Mouse (Mus musculus) midbrain, embryonic 12.5 days (tissue): ENCODE data around the gene Vmn1r191. TPM values are rescaled to one million over a fixed set of nuclear protein-coding genes. Genes with fewer than 3 reads are reported as not detected.
"Not testable (repeated sequence)": the region's sequence is repeated elsewhere in the genome, so short reads cannot be mapped to it uniquely, and the experiment has no call there.

ENCODE experiments used
- ATAC-seq: fragments of 200-750 bp; cut with Nextera tagmentation; 2 replicates; pipeline ENCODE4 v1.8.0; 2017; ENCODE audit warnings: low read depth, moderate TSS enrichment, moderate library complexity; ENCODE audit not compliant: low FRiP score
- H3K27ac ChIP-seq: fragments of 300-500 bp; sonication (generic); replicated peaks from 2 replicates; pipeline ENCODE4 v1.5.1; 2016; ENCODE audit warnings: mild to moderate bottlenecking
- H3K27me3 ChIP-seq: fragments of 300-500 bp; sonication (generic); 2 replicates; pipeline ENCODE4 v1.6.1; 2016; ENCODE audit warnings: mild to moderate bottlenecking
- H3K36me3 ChIP-seq: fragments of 300-500 bp; sonication (generic); 2 replicates; pipeline ENCODE4 v1.6.1; 2016
- H3K4me1 ChIP-seq: fragments of 300-500 bp; sonication (generic); 2 replicates; pipeline ENCODE4 v1.6.1; 2016
- H3K4me2 ChIP-seq: fragments of 300-500 bp; sonication (generic); replicated peaks from 2 replicates; pipeline ENCODE4 v1.6.1; 2016; ENCODE audit warnings: mild to moderate bottlenecking, moderate library complexity
- H3K4me3 ChIP-seq: fragments of 300-500 bp; sonication (generic); 2 replicates; pipeline ENCODE4 v1.5.1; 2016; ENCODE audit warnings: mild to moderate bottlenecking
- H3K9ac ChIP-seq: fragments of 300-500 bp; sonication (generic); replicated peaks from 2 replicates; pipeline ENCODE4 v1.6.1; 2016; ENCODE audit warnings: mild to moderate bottlenecking, moderate library complexity
- H3K9me3 ChIP-seq: fragments of 300-500 bp; sonication (generic); 2 replicates; pipeline ENCODE4 v1.6.1; 2016; ENCODE audit warnings: mild to moderate bottlenecking
- WGBS: fragments of 180-500 bp; shearing (Covaris S2); methylation state at CpG from one replicate; pipeline ENCODE4 v1.1.7; 2016; 5-methylcytosine and 5-hydroxymethylcytosine counted together
- microRNA-seq: library from miRNA; unstranded; fragments of <30 nt; microRNA quantifications from one replicate; pipeline ENCODE4, GENCODE M21; 2017
- polyA plus RNA-seq: library from polyadenylated mRNA; unstranded; fragments of >200 nt; fragmentation: Nextera tagmentation; extraction: Ambion mirVana; gene quantifications from 2 replicates; pipeline ENCODE4 v1.2.1, GENCODE M21; 2016

The Vmn1r191 gene
- polyA plus RNA-seq: not detected in 2 replicates

DNA sequence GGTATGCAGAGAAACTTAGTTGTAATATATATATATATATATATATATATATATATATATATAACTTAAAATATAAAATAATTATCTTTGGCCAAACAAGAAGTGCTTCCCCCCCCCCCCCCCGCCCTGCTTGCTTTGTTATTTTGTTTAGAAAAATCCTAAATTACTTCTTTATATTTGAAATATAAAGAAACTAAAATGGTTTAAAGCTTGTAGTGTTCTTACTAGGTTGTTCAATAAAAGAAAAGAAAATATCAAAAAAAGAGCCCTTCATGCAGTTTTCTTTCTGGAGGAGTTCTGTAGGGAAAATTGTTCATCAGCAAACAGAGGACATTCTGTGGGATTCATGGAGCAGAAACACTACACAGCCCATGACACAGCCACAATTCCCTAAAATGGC is at the start of gene Vmn1r191:
Vmn1r191 (minus strand) TSS at position 101 of the 400 bp plus-strand sequence.
- 86% methylated on average over 1 of the region's 1 CpGs for WGBS
- Histone ChIP-seq H3K36me3 (no peaks in the 10 kb centered on the region), H3K27ac (no peak within 1 kb of the TSS), H3K27me3 (no peaks in the 10 kb centered on the region), H3K9ac (no peak within 1 kb of the TSS), H3K9me3 (no peaks in the 10 kb centered on the region), H3K4me2 (no peak within 1 kb of the TSS), H3K4me3 (no peak within 1 kb of the TSS), H3K4me1 (no peaks in the 10 kb centered on the region)
- ATAC-seq: no peak

DNA sequence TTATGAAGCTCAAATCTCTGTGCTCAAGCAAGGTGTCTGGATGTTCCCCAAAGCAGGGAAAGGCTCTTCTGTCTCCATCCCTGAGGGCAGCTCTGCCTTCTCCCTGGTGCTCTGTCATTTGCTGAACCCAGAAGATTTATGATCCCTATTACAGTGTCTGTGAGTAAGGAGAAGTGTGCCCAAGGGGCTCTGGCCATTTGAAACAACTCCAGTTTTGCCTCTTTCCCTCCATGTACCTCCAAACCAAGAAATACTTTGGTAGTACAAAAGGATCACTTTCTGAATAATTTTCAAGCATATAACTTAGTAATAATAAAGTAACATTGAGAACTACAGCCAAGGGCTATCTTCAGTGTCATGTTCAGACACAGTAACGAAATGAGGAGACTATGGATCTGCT is 39.3 kb upstream of the Vmn1r191 start, which contains the start of gene Vmn1r193:
Vmn1r193 (minus strand) TSS at position 101 of the 400 bp plus-strand sequence.
- H3K36me3 ChIP-seq, H3K4me3 ChIP-seq, H3K4me1 ChIP-seq, H3K27ac ChIP-seq, H3K9ac ChIP-seq, H3K4me2 ChIP-seq, H3K9me3 ChIP-seq, ATAC-seq, H3K27me3 ChIP-seq: not testable (repeated sequence)
- WGBS: 80% methylated on average over 1 of the region's 1 CpGs

DNA sequence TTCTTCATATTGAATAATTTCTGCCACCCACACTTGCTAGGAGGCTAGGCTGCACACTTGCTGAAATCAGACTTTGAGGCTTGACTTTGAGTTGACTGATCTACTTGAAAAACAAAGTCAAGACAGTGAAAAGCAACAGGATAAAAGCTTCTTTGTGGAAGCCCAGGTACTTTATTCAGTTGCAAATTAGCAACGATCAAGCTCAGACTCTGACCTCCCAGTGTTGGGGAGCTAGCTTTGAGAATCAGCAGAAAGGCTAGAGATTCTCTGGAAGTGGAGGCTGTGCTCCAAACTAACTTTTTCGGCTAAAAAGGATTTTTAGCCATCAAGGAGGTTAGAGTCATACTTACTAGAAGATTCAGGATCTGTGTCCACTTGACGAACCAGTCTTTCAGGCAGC is 9.0 kb upstream of the Vmn1r191 start:
- H3K27me3 ChIP-seq, ATAC-seq, H3K9ac ChIP-seq: not testable (repeated sequence)

DNA sequence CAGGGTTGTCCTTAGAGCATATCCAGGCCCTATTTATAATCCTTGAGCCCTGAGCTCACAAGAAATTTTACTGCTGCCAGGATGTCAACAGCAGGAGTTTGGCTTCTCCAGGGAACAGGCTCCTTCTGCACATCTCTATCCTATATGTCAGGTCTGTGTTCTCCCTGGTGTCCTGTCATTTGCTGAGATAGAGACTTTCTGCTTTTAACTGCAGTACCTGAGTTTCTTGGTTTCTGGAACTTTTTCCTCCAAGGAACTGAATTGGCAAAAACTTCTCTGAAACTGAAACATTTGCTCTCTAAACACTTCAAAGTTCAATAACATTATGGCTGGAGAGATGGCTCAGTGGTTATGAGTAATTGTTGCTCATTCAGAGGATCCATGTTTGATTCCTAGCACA is 7.3 kb upstream of the Vmn1r191 start, which contains the start of gene Vmn1r192:
Vmn1r192 (minus strand) TSS at position 101 of the 400 bp plus-strand sequence.
- H3K27ac ChIP-seq: no peak within 1 kb of the TSS
- H3K9ac ChIP-seq: no peak within 1 kb of the TSS
- no peak within 1 kb of the TSS for H3K4me2 ChIP-seq
- no peak for ATAC-seq
- no peaks in the 10 kb centered on the region for H3K36me3 ChIP-seq
- no peak within 1 kb of the TSS for H3K4me3 ChIP-seq
- no peaks in the 10 kb centered on the region for H3K27me3 ChIP-seq
- H3K4me1 ChIP-seq: no peaks in the 10 kb centered on the region
- H3K9me3 ChIP-seq: no peaks in the 10 kb centered on the region

More for the DNA sequence above, 9.0 kb upstream of the Vmn1r191 start:
- not testable (repeated sequence) for H3K4me3 ChIP-seq, H3K4me2 ChIP-seq, H3K4me1 ChIP-seq, H3K9me3 ChIP-seq, H3K27ac ChIP-seq, H3K36me3 ChIP-seq
- 62% methylated on average over 3 of the region's 3 CpGs for WGBS

DNA sequence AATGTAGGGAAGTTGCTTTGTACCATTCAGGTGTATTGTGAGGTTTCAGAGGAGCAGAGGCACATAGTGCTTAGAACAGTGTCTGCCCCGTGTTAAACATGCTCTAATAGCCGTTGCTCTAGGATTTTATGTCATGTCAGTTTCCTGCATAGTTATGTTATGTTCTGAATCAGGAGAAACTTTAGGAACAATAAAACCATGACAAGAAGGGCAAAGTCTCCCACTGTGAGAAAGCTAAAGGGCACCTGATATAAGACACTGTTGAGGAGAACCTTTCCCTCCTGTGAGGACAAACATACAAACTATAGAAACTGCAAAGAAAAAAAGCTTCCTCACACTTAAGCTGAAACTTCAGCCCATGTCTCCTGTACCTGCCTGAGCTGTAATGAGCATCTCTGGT is 6.6 kb upstream of the Vmn1r191 start:
- H3K4me3 ChIP-seq: no peak overlapping the region
- no peaks in the 10 kb centered on the region for H3K27me3 ChIP-seq
- H3K27ac ChIP-seq: no peak overlapping the region
- H3K9ac ChIP-seq: no peak overlapping the region
- H3K4me1 ChIP-seq: no peaks in the 10 kb centered on the region
- H3K4me2 ChIP-seq: no peak overlapping the region
- no peaks in the 10 kb centered on the region for H3K36me3 ChIP-seq
- H3K9me3 ChIP-seq: no peaks in the 10 kb centered on the region
- no peak for ATAC-seq
- 89% methylated on average over 2 of the region's 2 CpGs for WGBS

DNA sequence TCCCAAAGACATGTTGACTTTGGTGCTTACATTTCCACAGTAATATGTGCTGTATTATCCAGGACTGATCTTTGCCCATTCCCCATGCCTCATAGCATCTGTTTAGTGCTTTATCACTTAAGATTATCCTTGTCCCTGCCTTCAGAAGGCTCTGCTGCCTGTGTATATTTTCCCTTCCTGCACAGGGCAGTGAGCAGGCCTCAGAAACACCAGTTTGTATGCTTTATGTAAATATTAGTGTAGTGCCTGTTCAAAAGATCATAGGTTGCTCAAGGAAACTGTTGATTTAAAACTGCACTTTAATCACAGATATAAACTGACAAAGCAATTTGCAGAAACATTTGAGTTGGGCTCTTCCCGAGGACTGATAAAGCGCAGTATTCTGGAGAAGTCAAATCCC is 5.5 kb upstream of the Vmn1r191 start:
- Histone ChIP-seq H3K36me3 (no peaks in the 10 kb centered on the region), H3K4me1 (no peaks in the 10 kb centered on the region), H3K4me2 (no peak overlapping the region), H3K9me3 (no peaks in the 10 kb centered on the region), H3K27me3 (no peaks in the 10 kb centered on the region), H3K27ac (no peak overlapping the region), H3K4me3 (no peak overlapping the region), H3K9ac (no peak overlapping the region)
- WGBS: 93% methylated on average over 2 of the region's 2 CpGs
- no peak for ATAC-seq

DNA sequence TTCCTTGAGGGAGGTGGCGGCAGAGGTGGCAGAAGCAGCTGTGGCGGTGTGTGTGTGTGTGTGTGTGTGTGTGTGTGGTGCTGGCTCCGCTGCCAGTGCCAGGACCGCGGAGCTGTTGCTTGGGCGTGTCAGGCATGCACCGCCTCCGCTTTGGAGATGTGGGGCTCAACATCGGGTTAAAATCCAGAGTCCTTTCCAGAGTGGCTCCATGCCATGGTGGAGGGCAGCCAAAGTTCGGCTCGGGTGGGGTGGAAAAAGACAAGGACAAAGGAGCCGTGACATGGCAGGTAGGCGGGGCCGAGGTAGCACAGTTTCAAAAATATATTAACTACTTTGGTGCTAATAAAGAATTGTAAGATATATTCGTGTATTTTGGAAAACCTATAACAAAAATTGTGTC is 15.4 kb downstream of the Vmn1r191 start:
- Histone ChIP-seq H3K4me2 (no peak overlapping the region), H3K4me1 (no peaks in the 10 kb centered on the region), H3K9me3 (peaks cover 7% of the 10 kb centered on the region; the same call in 1 of the 2 replicates), H3K27me3 (no peaks in the 10 kb centered on the region), H3K4me3 (no peak overlapping the region), H3K27ac (no peak overlapping the region), H3K9ac (no peak overlapping the region), H3K36me3 (no peaks in the 10 kb centered on the region)
- WGBS: 94% methylated on average over 15 of the region's 15 CpGs
- ATAC-seq: no peak

DNA sequence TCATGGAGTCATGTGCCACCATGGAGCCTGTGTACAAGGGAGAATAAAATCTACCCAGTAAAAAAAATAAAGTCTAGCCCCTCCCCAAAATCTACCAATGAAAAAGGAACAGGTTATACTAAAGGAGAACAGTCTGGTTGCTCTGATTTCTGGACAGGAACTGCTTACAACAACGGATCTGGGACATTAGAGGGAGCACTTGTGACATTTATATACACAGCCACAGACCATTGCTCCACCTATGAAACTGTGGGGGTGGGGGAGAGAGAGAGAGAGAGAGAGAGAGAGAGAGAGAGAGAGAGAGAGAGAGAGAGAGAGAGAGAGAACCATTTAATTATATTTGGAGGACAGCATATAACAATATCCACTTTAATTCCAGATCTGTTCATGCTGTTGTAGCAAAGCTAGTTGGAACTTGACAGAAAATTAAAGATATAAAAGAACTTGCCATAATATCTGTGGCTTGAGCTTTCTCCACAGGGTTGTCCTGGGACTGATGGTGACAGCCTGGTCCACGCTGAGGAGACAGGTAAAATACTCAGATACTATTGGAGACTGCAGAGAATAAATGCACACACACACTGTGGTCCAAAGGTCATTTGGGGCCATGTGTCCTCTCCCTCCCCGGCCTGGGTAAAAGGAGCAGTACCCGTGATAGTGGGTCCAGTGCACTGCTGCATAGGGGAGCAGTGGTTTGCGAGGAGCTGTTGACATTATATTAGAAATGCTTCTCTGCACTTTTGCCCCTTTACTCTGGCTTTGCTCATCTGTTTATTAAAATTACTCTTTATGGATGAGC is 47.1 kb downstream of the Vmn1r191 start:
- H3K27me3 ChIP-seq, H3K4me2 ChIP-seq, H3K4me1 ChIP-seq, H3K9me3 ChIP-seq, H3K36me3 ChIP-seq, H3K4me3 ChIP-seq, ATAC-seq, H3K27ac ChIP-seq, H3K9ac ChIP-seq: not testable (repeated sequence)
- 64% methylated on average over 5 of the region's 5 CpGs for WGBS

Small RNA genes within 50 kb of the gene (microRNA-seq; reads per million reads assigned to microRNA genes)
- gene Gm23282 (not detected), gene Gm25084 (not detected)

Other genes starting within 250 kb of the Vmn1r191 start
- 22.3 and 24.2 TPM in 2 replicates for gene Zfp184, start 238.9 kb downstream of the Vmn1r191 start, polyA plus RNA-seq
- not detected in 2 replicates for gene Pom121l2, start 202.8 kb downstream of the Vmn1r191 start, polyA plus RNA-seq
- gene Prss16, start 174.2 kb downstream of the Vmn1r191 start, polyA plus RNA-seq: 0.30 TPM in 1 of 2 replicates, not detected in the other
- 10.1 and 11.3 TPM in 2 replicates for gene Hist1h2ah, start 148.4 kb downstream of the Vmn1r191 start, polyA plus RNA-seq
- 7.2 and 8.1 TPM in 2 replicates for gene Hist1h2bk, start 148.1 kb downstream of the Vmn1r191 start, polyA plus RNA-seq
- gene Hist1h4i, start 142.6 kb downstream of the Vmn1r191 start, polyA plus RNA-seq: 34.4 and 38.6 TPM in 2 replicates
- 62.2 and 69.7 TPM in 2 replicates for gene Hist1h2ag, start 141.0 kb downstream of the Vmn1r191 start, polyA plus RNA-seq
- 13.1 and 15.4 TPM in 2 replicates for gene Hist1h2bj, start 140.8 kb downstream of the Vmn1r191 start, polyA plus RNA-seq
- not detected in 2 replicates for gene Vmn1r188, start 99.5 kb downstream of the Vmn1r191 start, polyA plus RNA-seq
- gene Vmn1r189, start 78.1 kb downstream of the Vmn1r191 start, polyA plus RNA-seq: not detected in 2 replicates
- gene Vmn1r192, start 7.2 kb upstream of the Vmn1r191 start, polyA plus RNA-seq: not detected in 2 replicates
- gene Vmn1r193, start 39.2 kb upstream of the Vmn1r191 start, polyA plus RNA-seq: not detected in 2 replicates
- gene Vmn1r194, start 60.2 kb upstream of the Vmn1r191 start, polyA plus RNA-seq: not detected in 2 replicates
- gene Vmn1r195, start 86.6 kb upstream of the Vmn1r191 start, polyA plus RNA-seq: not detected in 2 replicates
- gene Vmn1r196, start 106.0 kb upstream of the Vmn1r191 start, polyA plus RNA-seq: not detected in 2 replicates
- not detected in 2 replicates for gene Vmn1r197, start 140.6 kb upstream of the Vmn1r191 start, polyA plus RNA-seq
- not detected in 2 replicates for gene Vmn1r198, start 166.4 kb upstream of the Vmn1r191 start, polyA plus RNA-seq
- gene Vmn1r199, start 195.8 kb upstream of the Vmn1r191 start, polyA plus RNA-seq: not detected in 2 replicates
- not detected in 2 replicates for gene Vmn1r200, start 206.4 kb upstream of the Vmn1r191 start, polyA plus RNA-seq